Mouse (Mus musculus) ovary, postnatal 36 days (tissue): ENCODE measurements around the gene Rab24.

ENCODE experiments used
- DNase-seq: peaks from one replicate; pipeline ENCODE4 v3.0.0; 2022; ENCODE audit warnings: low spot score, mixed read lengths

Rab24 gene

GRCm38 (mm10) chr13:55329109-55329682 is 7.5 kb upstream of the Rab24 start:
- peak; percentile 61 for DNase-seq

GRCm38 (mm10) chr13:55328641-55329040 is 6.9 kb upstream of the Rab24 start:
- DNase-seq, result no peak

GRCm38 (mm10) chr13:55328171-55328570 is 6.4 kb upstream of the Rab24 start:
- DNase-seq, result no peak

GRCm38 (mm10) chr13:55327633-55328032 is 5.9 kb upstream of the Rab24 start:
- DNase-seq, result peak; percentile 81

GRCm38 (mm10) chr13:55327169-55327568 is 5.4 kb upstream of the Rab24 start:
- no peak for DNase-seq

GRCm38 (mm10) chr13:55325596-55325995 is 3.9 kb upstream of the Rab24 start:
- DNase-seq, result no peak

GRCm38 (mm10) chr13:55322130-55322825 is 532 bp upstream of the Rab24 start:
- no peak for DNase-seq

- DNase-seq, result no peak
Measured at GRCm38 (mm10) chr13:55319931-55320533, 1.7 kb downstream of the Rab24 start, which contains the start of gene Prelid1. TSS of gene Prelid1 (plus strand) at chr13:55320500.

- DNase-seq, result no peak
Measured at GRCm38 (mm10) chr13:55318351-55318750, 3.4 kb downstream of the Rab24 start.

GRCm38 (mm10) chr13:55314891-55315412 is 6.8 kb downstream of the Rab24 start:
- no peak for DNase-seq

- no peak for DNase-seq
Measured at GRCm38 (mm10) chr13:55313051-55313450, 8.7 kb downstream of the Rab24 start.

GRCm38 (mm10) chr13:55312028-55312630 is 9.6 kb downstream of the Rab24 start:
- no peak for DNase-seq

GRCm38 (mm10) chr13:55300913-55301312 is 20.8 kb downstream of the Rab24 start:
- DNase-seq, result no peak

- no peak for DNase-seq
Measured at GRCm38 (mm10) chr13:55296760-55297159, 25.0 kb downstream of the Rab24 start.

- DNase-seq, result no peak
Measured at GRCm38 (mm10) chr13:55288854-55289253, 32.9 kb downstream of the Rab24 start.

GRCm38 (mm10) chr13:55277646-55278045 is 44.1 kb downstream of the Rab24 start:
- no peak for DNase-seq

- DNase-seq, result no peak
Measured at GRCm38 (mm10) chr13:55277203-55277602, 44.5 kb downstream of the Rab24 start.
